Mouse (Mus musculus) ovary, adult 18-20 months (tissue): ENCODE results near the gene Tor1aip2.
A peak's percentile ranks its signal among the peaks of the same experiment; 100 is the strongest.

ENCODE experiments used
- DNase-seq: peaks from one replicate; pipeline ENCODE4 v3.0.0; 2022; ENCODE audit warnings: low spot score, mixed read lengths

The Tor1aip2 gene

GRCm38 (mm10) chr1:156041451-156042241, 6.4 kb downstream of the Tor1aip2 start:
- no peak for DNase-seq

GRCm38 (mm10) chr1:156042481-156042880, 7.3 kb downstream of the Tor1aip2 start:
- no peak for DNase-seq

GRCm38 (mm10) chr1:156043027-156043426, 7.8 kb downstream of the Tor1aip2 start:
- DNase-seq = peak; percentile 13

- DNase-seq = no peak
Measured at GRCm38 (mm10) chr1:156044211-156044611, 9.0 kb downstream of the Tor1aip2 start.

- DNase-seq = no peak
Measured at GRCm38 (mm10) chr1:156046688-156047087, 11.5 kb downstream of the Tor1aip2 start.

- DNase-seq = no peak
Measured at GRCm38 (mm10) chr1:156058207-156058606, 23.0 kb downstream of the Tor1aip2 start.

GRCm38 (mm10) chr1:156062193-156062592, 27.0 kb downstream of the Tor1aip2 start:
- no peak for DNase-seq

GRCm38 (mm10) chr1:156066133-156066532, 30.9 kb downstream of the Tor1aip2 start:
- no peak for DNase-seq

GRCm38 (mm10) chr1:156070106-156070505, 34.9 kb downstream of the Tor1aip2 start:
- no peak for DNase-seq

GRCm38 (mm10) chr1:156073169-156073821, 38.1 kb downstream of the Tor1aip2 start:
- no peak for DNase-seq

- DNase-seq = no peak
Measured at GRCm38 (mm10) chr1:156074575-156074974, 39.4 kb downstream of the Tor1aip2 start.

- no peak for DNase-seq
Measured at GRCm38 (mm10) chr1:156076474-156076873, 41.3 kb downstream of the Tor1aip2 start.

- DNase-seq = no peak
Measured at GRCm38 (mm10) chr1:156077655-156078054, 42.5 kb downstream of the Tor1aip2 start.

- no peak for DNase-seq
Measured at GRCm38 (mm10) chr1:156084603-156085002, 49.4 kb downstream of the Tor1aip2 start.

GRCm38 (mm10) chr1:156085770-156086169, 50.6 kb downstream of the Tor1aip2 start:
- DNase-seq = no peak

GRCm38 (mm10) chr1:156087586-156087985, 52.4 kb downstream of the Tor1aip2 start:
- DNase-seq = no peak

- no peak for DNase-seq
Measured at GRCm38 (mm10) chr1:156089561-156089960, 54.4 kb downstream of the Tor1aip2 start.

- DNase-seq = no peak
Measured at GRCm38 (mm10) chr1:156090042-156090441, 54.8 kb downstream of the Tor1aip2 start.

- DNase-seq = no peak
Measured at GRCm38 (mm10) chr1:156091811-156092210, 56.6 kb downstream of the Tor1aip2 start.

GRCm38 (mm10) chr1:156103763-156104162, 68.6 kb downstream of the Tor1aip2 start:
- no peak for DNase-seq

GRCm38 (mm10) chr1:156105381-156105780, 70.2 kb downstream of the Tor1aip2 start:
- DNase-seq = no peak

- no peak for DNase-seq
Measured at GRCm38 (mm10) chr1:156107424-156107823, 72.2 kb downstream of the Tor1aip2 start.

GRCm38 (mm10) chr1:156108400-156108799, 73.2 kb downstream of the Tor1aip2 start:
- no peak for DNase-seq
